Mouse (Mus musculus) cerebellum, adult 2 months (tissue): ENCODE results near the gene Atp13a2.

ENCODE experiments used
- CTCF ChIP-seq: fragments of 200-500 bp; IDR thresholded peaks from 2 replicates; pipeline ENCODE4 v1.5.1; 2011; ENCODE audit warnings: low read depth, mild to moderate bottlenecking, control low read depth, low read length, moderate library complexity, borderline replicate concordance; ENCODE audit not compliant: insufficient read depth
- POLR2A ChIP-seq: fragments of 200-500 bp; IDR thresholded peaks from 2 replicates; pipeline ENCODE4 v1.6.1; 2011; ENCODE audit warnings: low read length, control low read depth, borderline replicate concordance; ENCODE audit not compliant: insufficient read depth

DNA sequence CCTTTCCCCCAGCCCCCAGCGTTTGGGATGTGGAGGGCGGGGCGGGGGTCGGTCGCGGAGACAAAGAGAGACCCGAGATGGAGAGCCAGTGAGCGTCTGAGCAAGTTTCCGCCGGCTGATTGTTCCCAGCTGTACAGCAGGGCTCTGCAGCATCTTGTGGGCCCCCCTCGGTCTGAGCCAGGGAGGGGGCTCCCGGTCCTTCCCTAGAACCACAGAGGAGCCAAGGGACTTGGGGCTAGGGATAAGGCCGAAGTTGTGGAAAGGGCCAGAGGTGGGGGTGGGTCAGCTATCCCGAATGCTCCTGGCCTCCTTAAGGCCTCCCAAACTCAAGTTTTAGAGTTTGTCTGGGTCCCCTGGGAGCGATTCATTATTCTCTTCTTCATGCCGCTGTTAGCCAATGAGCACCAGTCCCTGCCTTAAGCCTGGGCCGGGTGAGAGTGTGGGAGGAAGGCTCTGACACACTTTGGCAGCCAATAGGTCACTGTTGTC, 24.3 kb downstream of the Atp13a2 start:
- no peak for TF ChIP-seq CTCF
- no peak for TF ChIP-seq POLR2A
